Mouse (Mus musculus): ENCODE measurements around the gene Ulk1. TPM values are rescaled to one million over a fixed set of nuclear protein-coding genes. Genes with fewer than 3 reads are reported as not detected.
"Not testable (repeated sequence)": the region's sequence is repeated elsewhere in the genome, so short reads cannot be mapped to it uniquely, and the experiment has no call there.

Ulk1 gene
- polyA plus RNA-seq, 1 experiment from 2014 or later, result 34.6 TPM

GRCm38 (mm10) chr5:110776141-110776540 is 33.8 kb downstream of the Ulk1 start:
- Histone ChIP-seq H3K9ac (ENCODE audit: low read depth, low read length) (no peak overlapping the region), H3K36me3 (ENCODE audit: control insufficient read depth, insufficient read depth, low read length) (peaks cover 47% of the 10 kb centered on the region)
- WGBS, result 95% methylated on average over 2 of the region's 2 CpGs

GRCm38 (mm10) chr5:110774511-110774910 is 35.4 kb downstream of the Ulk1 start:
- Histone ChIP-seq H3K9ac (ENCODE audit: low read depth, low read length) (no peak overlapping the region), H3K4me1 (ENCODE audit: control insufficient read depth, insufficient read depth, low read length) (0 out of 2 replicates have a peak, but pooled peaks cover 4% of the 10 kb centered on the region), H3K4me3 (ENCODE audit: low read length) (no peak overlapping the region), H3K36me3 (ENCODE audit: control insufficient read depth, insufficient read depth, low read length) (peaks cover 47% of the 10 kb centered on the region), H3K4me2 (replicated peaks; ENCODE audit: low read depth, low read length) (no peak overlapping the region), H3K27me3 (ENCODE audit: control insufficient read depth, insufficient read depth, low read length) (no peaks in the 10 kb centered on the region), H3K9me3 (ENCODE audit: control insufficient read depth, low read length) (no peaks in the 10 kb centered on the region), H3K27ac (ENCODE audit: low read depth, low read length) (no peak overlapping the region)
- 94% methylated on average over 11 of the region's 11 CpGs for WGBS
- no peak for ATAC-seq (ENCODE audit: low FRiP score, low TSS enrichment)

More at GRCm38 (mm10) chr5:110776141-110776540, 33.8 kb downstream of the Ulk1 start:
- Histone ChIP-seq H3K27ac (ENCODE audit: low read depth, low read length) (no peak overlapping the region), H3K4me3 (ENCODE audit: low read length) (no peak overlapping the region), H3K4me2 (replicated peaks; ENCODE audit: low read depth, low read length) (no peak overlapping the region), H3K4me1 (ENCODE audit: control insufficient read depth, insufficient read depth, low read length) (0 out of 2 replicates have a peak, but pooled peaks cover 4% of the 10 kb centered on the region), H3K9me3 (ENCODE audit: control insufficient read depth, low read length) (no peaks in the 10 kb centered on the region), H3K27me3 (ENCODE audit: control insufficient read depth, insufficient read depth, low read length) (no peaks in the 10 kb centered on the region)
- no peak for ATAC-seq (ENCODE audit: low FRiP score, low TSS enrichment)

GRCm38 (mm10) chr5:110772945-110773344 is 37.0 kb downstream of the Ulk1 start:
- not testable (repeated sequence) for H3K9me3 ChIP-seq (ENCODE audit: control insufficient read depth, low read length); ATAC-seq (ENCODE audit: low FRiP score, low TSS enrichment); H3K9ac ChIP-seq (ENCODE audit: low read depth, low read length); H3K27me3 ChIP-seq (ENCODE audit: control insufficient read depth, insufficient read depth, low read length); H3K4me3 ChIP-seq (ENCODE audit: low read length); H3K4me2 ChIP-seq (replicated peaks; ENCODE audit: low read depth, low read length); H3K27ac ChIP-seq (ENCODE audit: low read depth, low read length)
- peaks cover 11% of the 10 kb centered on the region for H3K4me1 ChIP-seq (ENCODE audit: control insufficient read depth, insufficient read depth, low read length)
- 88% methylated on average over 10 of the region's 10 CpGs for WGBS
- peaks cover 40% of the 10 kb centered on the region for H3K36me3 ChIP-seq (ENCODE audit: control insufficient read depth, insufficient read depth, low read length)

- H3K4me2 ChIP-seq (replicated peaks; ENCODE audit: low read depth, low read length), result peak within 1 kb of the TSS; percentile 58
- under 1% methylated on average over 83 of the region's 83 CpGs for WGBS
- peak within 1 kb of the TSS; percentile 92 for H3K9ac ChIP-seq (ENCODE audit: low read depth, low read length)
- peak within 1 kb of the TSS; percentile 96 for H3K4me3 ChIP-seq (ENCODE audit: low read length)
- ATAC-seq (ENCODE audit: low FRiP score, low TSS enrichment), result peak; percentile 98
- H3K27ac ChIP-seq (ENCODE audit: low read depth, low read length), result peak within 1 kb of the TSS; percentile 98
- H3K36me3 ChIP-seq (ENCODE audit: control insufficient read depth, insufficient read depth, low read length), result peaks cover 24% of the 10 kb centered on the region
- peaks cover 11% of the 10 kb centered on the region for H3K4me1 ChIP-seq (ENCODE audit: control insufficient read depth, insufficient read depth, low read length)
- no peaks in the 10 kb centered on the region for H3K27me3 ChIP-seq (ENCODE audit: control insufficient read depth, insufficient read depth, low read length)
- H3K9me3 ChIP-seq (ENCODE audit: control insufficient read depth, low read length), result no peaks in the 10 kb centered on the region
Measured at GRCm38 (mm10) chr5:110770448-110771158, 39.3 kb downstream of the Ulk1 start, which contains the start of gene Ep400. Ep400 (minus strand) TSS chr5:110770717.

GRCm38 (mm10) chr5:110770031-110770445 is 39.9 kb downstream of the Ulk1 start:
- Histone ChIP-seq H3K4me3 (ENCODE audit: low read length) (peak overlapping the region; percentile 96), H3K4me1 (ENCODE audit: control insufficient read depth, insufficient read depth, low read length) (peaks cover 11% of the 10 kb centered on the region), H3K9me3 (ENCODE audit: control insufficient read depth, low read length) (no peaks in the 10 kb centered on the region), H3K9ac (ENCODE audit: low read depth, low read length) (peak overlapping the region; percentile 92), H3K27me3 (ENCODE audit: control insufficient read depth, insufficient read depth, low read length) (no peaks in the 10 kb centered on the region), H3K36me3 (ENCODE audit: control insufficient read depth, insufficient read depth, low read length) (peaks cover 19% of the 10 kb centered on the region), H3K4me2 (replicated peaks; ENCODE audit: low read depth, low read length) (peak overlapping the region; percentile 58), H3K27ac (ENCODE audit: low read depth, low read length) (peak overlapping the region; percentile 98)
- ATAC-seq (ENCODE audit: low FRiP score, low TSS enrichment), result peak; percentile 68
- under 1% methylated on average over 49 of the region's 58 CpGs for WGBS

- Histone ChIP-seq H3K9me3 (ENCODE audit: control insufficient read depth, low read length) (no peaks in the 10 kb centered on the region), H3K4me3 (ENCODE audit: low read length) (peak overlapping the region; percentile 96), H3K27me3 (ENCODE audit: control insufficient read depth, insufficient read depth, low read length) (no peaks in the 10 kb centered on the region), H3K4me1 (ENCODE audit: control insufficient read depth, insufficient read depth, low read length) (peaks cover 11% of the 10 kb centered on the region), H3K36me3 (ENCODE audit: control insufficient read depth, insufficient read depth, low read length) (peaks cover 11% of the 10 kb centered on the region), H3K27ac (ENCODE audit: low read depth, low read length) (no peak overlapping the region), H3K4me2 (replicated peaks; ENCODE audit: low read depth, low read length) (peak overlapping the region; percentile 58), H3K9ac (ENCODE audit: low read depth, low read length) (peak overlapping the region; percentile 92)
- no peak for ATAC-seq (ENCODE audit: low FRiP score, low TSS enrichment)
- WGBS, result 63% methylated on average over 4 of the region's 4 CpGs
Measured at GRCm38 (mm10) chr5:110769272-110769671, 40.6 kb downstream of the Ulk1 start.

- Histone ChIP-seq H3K9me3 (ENCODE audit: control insufficient read depth, low read length) (no peaks in the 10 kb centered on the region), H3K36me3 (ENCODE audit: control insufficient read depth, insufficient read depth, low read length) (no peaks in the 10 kb centered on the region), H3K4me1 (ENCODE audit: control insufficient read depth, insufficient read depth, low read length) (peaks cover 6% of the 10 kb centered on the region; the same call in 1 of the 2 replicates), H3K27ac (ENCODE audit: low read depth, low read length) (no peak overlapping the region), H3K4me2 (replicated peaks; ENCODE audit: low read depth, low read length) (no peak overlapping the region), H3K9ac (ENCODE audit: low read depth, low read length) (no peak overlapping the region), H3K4me3 (ENCODE audit: low read length) (no peak overlapping the region), H3K27me3 (ENCODE audit: control insufficient read depth, insufficient read depth, low read length) (no peaks in the 10 kb centered on the region)
- ATAC-seq (ENCODE audit: low FRiP score, low TSS enrichment), result no peak
- 96% methylated on average over 8 of the region's 8 CpGs for WGBS
Measured at GRCm38 (mm10) chr5:110763890-110764289, 46.0 kb downstream of the Ulk1 start.

- ATAC-seq (ENCODE audit: low FRiP score, low TSS enrichment), result no peak
- no peak overlapping the region for H3K4me2 ChIP-seq (replicated peaks; ENCODE audit: low read depth, low read length)
- WGBS, result 85% methylated on average over 1 of the region's 1 CpGs
- peaks cover 11% of the 10 kb centered on the region for H3K36me3 ChIP-seq (ENCODE audit: control insufficient read depth, insufficient read depth, low read length)
- no peak overlapping the region for H3K27ac ChIP-seq (ENCODE audit: low read depth, low read length)
- H3K27me3 ChIP-seq (ENCODE audit: control insufficient read depth, insufficient read depth, low read length), result no peaks in the 10 kb centered on the region
- no peaks in the 10 kb centered on the region for H3K4me1 ChIP-seq (ENCODE audit: control insufficient read depth, insufficient read depth, low read length)
- H3K4me3 ChIP-seq (ENCODE audit: low read length), result no peak overlapping the region
- no peak overlapping the region for H3K9ac ChIP-seq (ENCODE audit: low read depth, low read length)
- no peaks in the 10 kb centered on the region for H3K9me3 ChIP-seq (ENCODE audit: control insufficient read depth, low read length)
Measured at GRCm38 (mm10) chr5:110745021-110745420, 64.9 kb downstream of the Ulk1 start.

- Histone ChIP-seq H3K27ac (ENCODE audit: low read depth, low read length) (no peak overlapping the region), H3K4me2 (replicated peaks; ENCODE audit: low read depth, low read length) (no peak overlapping the region), H3K27me3 (ENCODE audit: control insufficient read depth, insufficient read depth, low read length) (no peaks in the 10 kb centered on the region), H3K4me3 (ENCODE audit: low read length) (no peak overlapping the region), H3K36me3 (ENCODE audit: control insufficient read depth, insufficient read depth, low read length) (peaks cover 61% of the 10 kb centered on the region), H3K4me1 (ENCODE audit: control insufficient read depth, insufficient read depth, low read length) (no peaks in the 10 kb centered on the region), H3K9ac (ENCODE audit: low read depth, low read length) (no peak overlapping the region), H3K9me3 (ENCODE audit: control insufficient read depth, low read length) (no peaks in the 10 kb centered on the region)
- WGBS, result 87% methylated on average over 7 of the region's 7 CpGs
- no peak for ATAC-seq (ENCODE audit: low FRiP score, low TSS enrichment)
Measured at GRCm38 (mm10) chr5:110739496-110740275, 70.2 kb downstream of the Ulk1 start.
